Mouse (Mus musculus) macrophage (primary cell): ENCODE data around the gene Pik3r5. TPM values are rescaled to one million over a fixed set of nuclear protein-coding genes. Genes with fewer than 3 reads are reported as not detected.
A peak's percentile ranks its signal among the peaks of the same experiment; 100 is the strongest.

Experiments used
- H3K27ac ChIP-seq: fragments of 350-480 bp; formaldehyde crosslinking; 2 replicates; pipeline ENCODE4 v1.9.0; 2021
- H3K36me3 ChIP-seq: fragments of 350-480 bp; formaldehyde crosslinking; 2 replicates; pipeline ENCODE4 v1.9.0; 2021; ENCODE audit errors: inconsistent target
- H3K4me3 ChIP-seq: fragments of 350-480 bp; formaldehyde crosslinking; 2 replicates; pipeline ENCODE4 v1.9.0; 2021; ENCODE audit errors: inconsistent target
- H3K79me2 ChIP-seq: fragments of 350-480 bp; formaldehyde crosslinking; 2 replicates; pipeline ENCODE4 v1.9.0; 2021; ENCODE audit errors: inconsistent target
- WGBS: methylation state at CpG from one replicate; pipeline ENCODE4 v1.1.7; 2026; ENCODE audit warnings: inconsistent platforms; ENCODE audit not compliant: missing documents; 5-methylcytosine and 5-hydroxymethylcytosine counted together
- polyA plus RNA-seq: library from polyadenylated mRNA; stranded (reverse); fragments of 250-400 nt; gene quantifications from 3 replicates; pipeline ENCODE4 v1.2.4, GENCODE M21; 2018; ENCODE audit warnings: inconsistent platforms

Pik3r5 gene
- polyA plus RNA-seq, 1 experiment from 2014 or later: 120 TPM

- H3K4me3 ChIP-seq: no peak overlapping the region
- no peak overlapping the region for H3K27ac ChIP-seq
- no peaks in the 10 kb centered on the region for H3K79me2 ChIP-seq
- no peaks in the 10 kb centered on the region for H3K36me3 ChIP-seq
- 91% methylated on average over 8 of the region's 8 CpGs for WGBS
These were observed 6.2 kb upstream of the Pik3r5 start for GRCm38 (mm10) chr11:68425492-68426315.

GRCm38 (mm10) chr11:68427083-68427570 lies 4.8 kb upstream of the Pik3r5 start:
- H3K36me3 ChIP-seq: no peaks in the 10 kb centered on the region
- peaks cover 1% of the 10 kb centered on the region for H3K79me2 ChIP-seq
- no peak overlapping the region for H3K4me3 ChIP-seq
- WGBS: 91% methylated on average over 5 of the region's 5 CpGs
- no peak overlapping the region for H3K27ac ChIP-seq

DNA sequence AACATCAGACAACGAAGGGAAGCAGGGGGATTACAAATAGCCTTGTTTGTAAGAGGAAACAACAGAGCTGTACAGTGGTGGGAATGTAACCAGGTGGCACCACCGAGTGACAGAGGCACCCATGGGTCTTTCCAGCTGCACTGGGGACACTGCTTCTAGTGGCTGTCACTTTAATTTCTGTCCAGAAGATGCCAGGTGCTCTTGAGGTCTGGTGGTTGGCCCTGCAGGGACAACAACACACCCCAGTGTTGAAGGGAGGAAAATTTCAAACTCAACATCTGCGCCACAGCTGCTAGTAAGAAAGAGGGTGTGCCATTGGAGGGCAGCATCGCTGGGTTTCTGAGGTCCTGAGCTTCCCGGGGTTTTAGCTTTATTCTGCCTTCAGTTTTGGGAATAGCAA lies 1.3 kb upstream of the Pik3r5 start:
- peak overlapping the region; percentile 94 for H3K4me3 ChIP-seq
- 17% methylated on average over 5 of the region's 5 CpGs for WGBS
- H3K79me2 ChIP-seq: peaks cover 37% of the 10 kb centered on the region
- H3K36me3 ChIP-seq: 0 out of 2 replicates have a peak, but pooled peaks cover 9% of the 10 kb centered on the region
- H3K27ac ChIP-seq: peak overlapping the region; percentile 97

GRCm38 (mm10) chr11:68432361-68433021 lies 570 bp downstream of the Pik3r5 start:
- Histone ChIP-seq H3K36me3 (peaks cover 19% of the 10 kb centered on the region; the same call in 1 of the 2 replicates), H3K79me2 (peaks cover 55% of the 10 kb centered on the region), H3K4me3 (peak overlapping the region; percentile 94), H3K27ac (peak overlapping the region; percentile 97)
- WGBS: 3% methylated on average over 23 of the region's 23 CpGs

- H3K27ac ChIP-seq: peak overlapping the region; percentile 97
- H3K4me3 ChIP-seq: peak overlapping the region; percentile 94
- peaks cover 19% of the 10 kb centered on the region; the same call in 1 of the 2 replicates for H3K36me3 ChIP-seq
- peaks cover 65% of the 10 kb centered on the region for H3K79me2 ChIP-seq
- WGBS: 93% methylated on average over 5 of the region's 5 CpGs
These were observed 1.6 kb downstream of the Pik3r5 start for GRCm38 (mm10) chr11:68433534-68433933.

DNA sequence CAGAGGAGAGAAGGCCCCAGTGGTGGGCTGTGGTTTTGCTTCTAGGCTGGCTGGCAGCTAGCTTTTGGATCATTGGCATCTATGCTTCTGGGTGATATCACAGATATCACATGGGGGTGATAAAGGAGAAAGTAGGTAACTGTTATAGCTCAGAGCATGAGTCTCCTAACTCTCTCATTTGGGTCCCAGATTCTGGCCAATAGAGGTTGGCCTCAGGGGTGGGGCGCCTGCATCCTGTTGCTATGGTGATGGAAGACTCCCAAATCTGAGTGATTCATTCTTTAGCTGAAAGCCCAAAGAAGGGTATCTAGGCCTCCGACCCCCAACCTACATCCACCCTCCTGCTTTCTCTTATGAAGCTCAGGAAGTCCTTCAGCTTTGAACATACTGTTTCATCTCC lies 2.8 kb downstream of the Pik3r5 start:
- no peak overlapping the region for H3K4me3 ChIP-seq
- WGBS: 97% methylated on average over 2 of the region's 2 CpGs
- peaks cover 24% of the 10 kb centered on the region for H3K36me3 ChIP-seq
- H3K27ac ChIP-seq: peak overlapping the region; percentile 8; the same call in 1 of the 2 replicates
- peaks cover 77% of the 10 kb centered on the region for H3K79me2 ChIP-seq

DNA sequence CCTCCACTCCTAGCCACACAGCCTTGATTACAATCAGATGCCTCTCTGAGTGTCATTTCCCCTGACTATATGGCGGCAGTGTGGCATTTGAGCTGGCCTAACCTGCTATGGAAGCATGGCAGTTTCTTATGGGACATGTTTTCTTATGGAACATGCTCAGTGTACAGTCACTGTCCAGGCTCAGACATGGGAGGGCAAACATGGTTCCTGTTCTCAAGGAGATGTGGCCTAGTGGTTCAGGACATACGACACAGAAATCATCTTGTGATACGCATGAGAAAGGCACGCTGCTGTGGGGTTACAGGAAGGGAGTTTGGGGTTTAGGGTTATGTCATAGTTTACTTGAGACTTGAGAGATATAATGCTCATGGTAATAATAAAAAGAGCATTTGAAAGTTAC lies 3.7 kb downstream of the Pik3r5 start:
- 89% methylated on average over 4 of the region's 4 CpGs for WGBS
- Histone ChIP-seq H3K79me2 (peaks cover 86% of the 10 kb centered on the region), H3K36me3 (peaks cover 31% of the 10 kb centered on the region), H3K27ac (0 out of 2 replicates have a peak overlapping the region, but pooled peaks have one; percentile 8), H3K4me3 (no peak overlapping the region)

DNA sequence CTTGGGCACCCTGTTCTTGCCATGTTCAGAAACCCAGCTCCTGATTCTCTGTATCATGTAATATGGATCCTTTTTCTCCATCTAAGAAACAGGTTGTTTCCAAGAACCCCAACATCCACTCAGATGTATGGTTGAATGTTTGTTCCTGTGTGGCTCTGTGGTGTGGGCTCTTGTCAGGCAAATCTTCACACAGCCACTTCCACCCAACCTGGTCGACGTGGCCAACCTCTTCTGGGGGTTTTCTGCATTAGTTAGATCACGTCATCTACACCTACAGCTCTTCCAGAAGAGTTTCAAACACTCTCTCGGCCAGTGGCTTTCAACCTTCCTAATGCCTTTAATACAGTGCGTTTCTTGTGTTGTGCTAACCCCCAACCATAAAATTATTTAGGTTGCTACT lies 4.5 kb downstream of the Pik3r5 start:
- Histone ChIP-seq H3K4me3 (no peak overlapping the region), H3K27ac (no peak overlapping the region), H3K79me2 (peaks cover 94% of the 10 kb centered on the region), H3K36me3 (peaks cover 31% of the 10 kb centered on the region)
- WGBS: 82% methylated on average over 5 of the region's 5 CpGs

DNA sequence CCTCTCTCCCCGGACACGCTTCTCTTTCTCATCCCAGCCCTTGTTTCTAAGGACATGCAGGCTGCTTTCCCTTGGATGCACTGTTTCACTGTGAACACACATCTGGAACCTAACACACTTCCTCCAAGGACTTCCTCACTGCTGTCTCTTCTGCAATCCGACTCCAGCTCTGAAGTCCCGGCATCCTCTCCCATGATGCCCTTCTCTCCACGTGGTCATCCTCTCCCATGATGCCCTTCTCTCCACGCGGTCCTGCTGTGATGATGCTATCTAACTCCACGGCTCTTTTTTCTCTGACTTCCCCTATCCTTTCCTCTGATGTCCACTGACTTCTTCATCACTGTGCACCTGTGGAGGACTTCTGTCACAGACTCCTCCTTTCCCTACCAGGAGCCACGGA lies 8.2 kb downstream of the Pik3r5 start:
- H3K36me3 ChIP-seq: peaks cover 33% of the 10 kb centered on the region
- H3K79me2 ChIP-seq: peaks cover 100% of the 10 kb centered on the region
- H3K27ac ChIP-seq: no peak overlapping the region
- H3K4me3 ChIP-seq: no peak overlapping the region
- 76% methylated on average over 9 of the region's 9 CpGs for WGBS

GRCm38 (mm10) chr11:68440965-68441364 lies 9.0 kb downstream of the Pik3r5 start:
- Histone ChIP-seq H3K27ac (no peak overlapping the region; the same call in 1 of the 2 replicates), H3K79me2 (peaks cover 100% of the 10 kb centered on the region), H3K4me3 (no peak overlapping the region), H3K36me3 (peaks cover 31% of the 10 kb centered on the region)
- 29% methylated on average over 3 of the region's 5 CpGs for WGBS

DNA sequence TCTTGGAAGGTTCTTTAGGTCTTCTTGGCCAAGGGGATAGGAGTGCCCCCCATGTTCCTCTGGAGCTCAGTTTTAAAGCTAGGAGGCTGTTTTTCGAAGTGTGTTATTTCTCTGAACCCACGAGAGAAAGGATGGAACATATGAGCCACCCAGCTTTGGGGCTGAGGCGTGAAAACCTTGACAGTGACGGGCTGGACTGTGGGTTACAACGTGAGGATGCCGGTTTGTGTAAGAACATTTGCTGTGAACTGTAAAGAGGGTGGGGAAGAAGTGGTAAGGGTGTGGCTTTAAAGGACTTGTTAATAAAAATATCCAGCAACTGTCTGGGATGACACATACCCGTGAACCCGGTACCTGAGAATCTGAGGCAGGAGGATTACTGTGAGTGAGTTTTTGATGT lies 10.4 kb downstream of the Pik3r5 start:
- Histone ChIP-seq H3K27ac (peak overlapping the region; percentile 98), H3K36me3 (peaks cover 22% of the 10 kb centered on the region), H3K4me3 (no peak overlapping the region), H3K79me2 (peaks cover 100% of the 10 kb centered on the region)
- 80% methylated on average over 8 of the region's 8 CpGs for WGBS

DNA sequence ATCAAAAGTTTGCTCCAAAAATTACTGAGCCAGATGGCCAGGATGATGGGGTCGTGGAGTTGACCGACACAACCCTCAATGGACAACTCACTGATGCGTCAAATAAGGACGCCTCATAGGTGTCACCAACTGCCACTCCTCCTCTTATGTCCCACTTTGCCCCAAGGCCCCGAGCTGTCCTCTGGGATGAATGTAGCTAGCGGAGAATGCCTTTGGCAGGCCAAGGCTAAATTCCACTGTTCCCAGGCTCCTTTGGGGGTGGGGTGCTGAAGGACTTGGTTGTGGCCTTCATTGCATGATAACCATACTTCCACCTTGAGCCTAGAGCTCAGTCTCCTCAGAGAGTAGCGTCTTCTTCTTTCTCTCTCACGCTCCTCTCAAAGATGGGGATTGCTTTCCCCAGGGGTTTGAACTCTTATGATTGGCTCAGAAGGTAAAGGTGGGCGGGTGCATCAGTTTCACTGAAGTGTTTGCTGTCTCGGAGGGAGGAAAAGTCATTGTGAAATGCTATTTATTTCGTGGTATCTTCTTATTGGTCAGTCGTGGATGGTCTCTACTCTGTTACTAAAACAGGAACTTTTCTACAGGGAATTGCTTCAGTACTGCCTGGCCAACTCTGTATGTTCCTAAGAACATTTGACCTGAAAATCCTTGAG lies 11.2 kb downstream of the Pik3r5 start:
- 65% methylated on average over 12 of the region's 12 CpGs for WGBS
- Histone ChIP-seq H3K4me3 (no peak overlapping the region), H3K36me3 (peaks cover 22% of the 10 kb centered on the region), H3K27ac (peak overlapping the region; percentile 98), H3K79me2 (peaks cover 100% of the 10 kb centered on the region)

- Histone ChIP-seq H3K27ac (peak overlapping the region; percentile 98), H3K4me3 (no peak overlapping the region), H3K79me2 (peaks cover 100% of the 10 kb centered on the region), H3K36me3 (peaks cover 9% of the 10 kb centered on the region; the same call in 1 of the 2 replicates)
- 35% methylated on average over 4 of the region's 4 CpGs for WGBS
These were observed 14.0 kb downstream of the Pik3r5 start for GRCm38 (mm10) chr11:68445901-68446300.

GRCm38 (mm10) chr11:68446547-68446946 lies 14.6 kb downstream of the Pik3r5 start:
- H3K79me2 ChIP-seq: peaks cover 100% of the 10 kb centered on the region
- H3K4me3 ChIP-seq: no peak overlapping the region
- 31% methylated on average over 4 of the region's 4 CpGs for WGBS
- H3K27ac ChIP-seq: peak overlapping the region; percentile 98
- H3K36me3 ChIP-seq: peaks cover 9% of the 10 kb centered on the region; the same call in 1 of the 2 replicates
